Mouse (Mus musculus) cerebellum, adult 2 months (tissue): ENCODE data around the gene Scn1b.

Experiments used
- CTCF ChIP-seq: fragments of 200-500 bp; IDR thresholded peaks from 2 replicates; pipeline ENCODE4 v1.5.1; 2011; ENCODE audit warnings: low read depth, mild to moderate bottlenecking, control low read depth, low read length, moderate library complexity, borderline replicate concordance; ENCODE audit not compliant: insufficient read depth
- POLR2A ChIP-seq: fragments of 200-500 bp; IDR thresholded peaks from 2 replicates; pipeline ENCODE4 v1.6.1; 2011; ENCODE audit warnings: low read length, control low read depth, borderline replicate concordance; ENCODE audit not compliant: insufficient read depth

DNA sequence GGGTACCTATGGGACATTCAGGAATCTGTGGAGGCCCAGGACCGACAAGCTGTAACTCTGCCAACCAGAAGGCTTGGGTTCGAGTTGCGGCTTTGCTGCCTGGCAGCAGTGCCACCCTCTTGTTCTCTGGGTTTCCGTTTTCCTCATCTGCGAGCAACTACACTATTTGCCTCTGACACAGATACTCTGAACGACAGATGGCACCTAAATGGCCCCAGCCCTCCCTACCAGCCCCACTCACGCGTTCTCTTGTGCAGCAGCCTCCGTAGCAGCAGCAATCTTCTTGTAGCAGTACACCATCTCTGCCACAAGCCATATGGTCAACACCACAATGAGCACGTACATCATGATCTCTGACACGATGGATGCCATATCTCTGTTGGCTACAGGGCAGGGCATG is 9.3 kb downstream of the Scn1b start:
- peak; percentile 17; the same call in 1 of the 2 replicates for TF ChIP-seq POLR2A
- TF ChIP-seq CTCF, result no peak
